Mouse (Mus musculus) thymus, postnatal 25 days (tissue): Measurements from ENCODE around the gene Slc41a3.
A peak's percentile ranks its signal among the peaks of the same experiment; 100 is the strongest.

Experiments
- DNase-seq: peaks from one replicate; pipeline ENCODE4 v3.0.0; 2022

Slc41a3 gene

GRCm38 (mm10) chr6:90598197-90598596 is 6.3 kb upstream of the Slc41a3 start:
- no peak for DNase-seq

- DNase-seq = no peak
Measured at GRCm38 (mm10) chr6:90600351-90600750, 4.2 kb upstream of the Slc41a3 start.

DNA sequence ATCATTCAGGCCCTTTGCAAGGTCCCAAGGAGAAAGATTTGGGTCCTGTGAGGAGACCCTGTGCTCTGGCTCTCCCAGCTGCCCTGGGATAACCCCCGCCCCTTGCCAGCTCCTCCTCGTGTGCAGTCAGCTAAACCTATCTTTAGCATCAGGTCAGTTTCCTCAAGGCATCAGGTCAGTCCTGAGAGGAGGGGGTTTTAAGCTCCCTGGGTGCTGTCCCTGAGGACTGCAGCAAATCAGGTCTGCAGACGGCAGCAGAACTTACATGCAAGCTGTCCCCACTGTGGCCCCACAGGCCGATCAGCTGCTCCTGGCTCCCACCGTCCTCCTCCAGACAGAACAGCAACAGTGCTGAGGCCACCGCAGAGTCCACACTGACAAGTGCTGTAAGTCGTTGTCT is 2.8 kb upstream of the Slc41a3 start:
- DNase-seq = no peak

DNA sequence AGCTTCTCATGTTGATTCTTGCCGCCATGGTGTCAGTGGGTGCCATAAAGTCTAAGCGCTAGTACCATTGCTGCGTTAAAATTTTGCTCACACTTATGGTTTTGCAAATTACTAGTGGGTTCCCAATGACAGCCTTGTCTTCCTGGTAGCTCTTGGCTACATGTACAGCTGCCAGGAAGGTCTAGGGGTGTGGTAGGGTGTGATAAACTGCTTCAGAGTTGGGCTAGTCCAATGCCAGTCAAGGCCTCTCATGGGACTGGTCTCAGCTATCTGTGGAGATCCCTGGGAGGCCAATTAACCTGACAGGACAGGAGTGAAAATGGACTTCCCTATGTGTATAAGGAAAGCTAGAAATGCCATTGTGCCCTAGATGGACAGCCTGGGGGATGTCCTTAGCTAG is 2.2 kb upstream of the Slc41a3 start:
- DNase-seq = no peak

DNA sequence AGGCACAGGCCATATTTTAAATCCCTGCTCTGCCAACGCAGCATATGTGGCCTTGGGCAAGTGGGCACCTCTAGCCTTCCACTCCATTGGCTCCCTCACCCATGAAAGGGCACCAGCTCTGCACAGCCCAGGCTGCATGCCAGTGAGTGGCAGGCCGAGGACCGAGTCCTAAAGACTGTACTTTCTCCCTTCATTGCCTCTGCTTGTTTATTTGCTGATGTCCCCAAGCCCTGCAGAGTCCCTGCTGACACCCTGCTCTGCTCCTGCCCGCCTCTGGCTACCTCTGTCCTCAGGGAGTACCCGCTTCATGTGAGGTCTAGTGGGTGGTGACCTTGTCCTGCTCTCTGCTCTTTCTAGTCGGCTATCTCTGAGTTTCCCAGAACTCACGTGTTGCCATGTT is 1.4 kb upstream of the Slc41a3 start:
- no peak for DNase-seq

GRCm38 (mm10) chr6:90604130-90604529 is 395 bp upstream of the Slc41a3 start:
- DNase-seq = peak; percentile 36

DNA sequence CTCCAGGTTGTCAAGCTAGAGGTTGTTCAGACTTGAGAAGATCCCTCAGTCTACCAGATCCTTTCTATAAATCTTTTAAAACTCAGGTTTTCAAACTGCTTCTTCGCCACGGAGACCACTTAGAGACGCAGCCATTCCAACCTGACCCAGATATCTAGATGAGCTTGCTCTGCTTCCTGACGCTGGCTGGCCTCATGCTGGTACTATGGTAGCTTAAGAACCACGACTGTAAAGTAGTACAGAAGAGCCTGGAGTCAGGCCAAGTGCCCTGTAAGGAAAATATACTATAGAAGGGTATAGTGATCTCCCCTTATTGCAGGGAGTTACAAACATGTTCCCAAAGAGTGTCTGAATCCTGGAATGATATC is 757 bp downstream of the Slc41a3 start:
- DNase-seq = no peak

- peak; percentile 78 for DNase-seq
Measured at GRCm38 (mm10) chr6:90606538-90606937, 2.0 kb downstream of the Slc41a3 start.

DNA sequence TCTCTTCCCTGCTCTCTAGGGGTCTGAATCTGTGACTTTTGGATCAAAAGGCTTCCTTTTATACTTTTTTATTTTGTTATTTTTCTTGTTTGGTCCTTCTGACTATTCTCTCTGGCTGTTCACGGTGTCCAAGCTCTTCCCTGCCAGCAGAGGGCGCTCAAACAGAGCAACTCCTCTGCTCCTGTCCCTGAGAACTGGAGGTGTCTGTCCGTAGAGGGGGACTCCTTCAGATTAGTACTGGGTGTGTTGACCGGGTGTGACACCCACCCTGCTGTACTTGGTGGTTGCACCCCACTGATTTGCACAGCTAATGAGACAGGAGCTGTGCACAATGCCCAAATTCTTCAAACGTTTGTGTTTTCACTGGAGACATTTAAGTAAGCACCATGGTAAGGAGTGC is 2.7 kb downstream of the Slc41a3 start:
- peak; percentile 70 for DNase-seq

DNA sequence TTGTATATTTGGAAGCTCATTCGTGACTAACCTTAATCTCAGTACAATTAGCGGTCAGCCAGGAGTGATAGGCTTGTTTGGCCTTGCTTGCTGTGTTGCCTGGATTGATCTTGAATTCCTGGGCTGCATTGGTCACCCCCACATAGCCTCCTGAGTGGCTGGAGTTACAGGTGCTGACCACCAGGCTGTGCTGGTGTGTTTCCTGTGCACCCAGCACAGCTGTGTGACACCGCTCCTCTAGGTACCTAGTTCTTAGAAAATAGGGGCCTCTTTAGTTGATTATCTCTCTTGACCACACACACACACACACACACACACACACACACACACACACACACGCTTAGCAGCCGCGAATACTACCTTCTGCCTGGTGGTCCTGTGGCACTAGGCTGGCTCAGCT is 3.7 kb downstream of the Slc41a3 start:
- no peak for DNase-seq

DNA sequence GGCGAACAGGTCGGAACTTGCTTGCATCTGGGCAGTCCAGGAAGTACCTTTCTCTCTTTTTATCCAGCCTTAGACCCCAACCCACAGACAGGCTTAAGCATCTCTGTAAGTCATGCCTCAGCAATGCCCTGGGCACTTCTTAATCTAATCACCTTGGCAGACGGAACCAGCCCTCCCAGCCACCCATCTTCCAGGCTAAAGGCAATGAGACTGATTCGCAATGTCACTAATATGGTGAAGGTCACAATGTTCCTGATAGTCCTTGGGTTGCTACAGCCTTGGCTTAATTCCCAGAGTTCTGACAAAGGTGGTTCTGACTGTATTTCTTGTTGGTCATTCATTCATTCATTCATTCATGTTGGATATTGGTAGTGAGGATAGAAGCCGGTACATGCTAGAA is 5.7 kb downstream of the Slc41a3 start:
- DNase-seq = no peak

GRCm38 (mm10) chr6:90613277-90613676 is 8.8 kb downstream of the Slc41a3 start:
- DNase-seq = no peak

- no peak for DNase-seq
Measured at GRCm38 (mm10) chr6:90615362-90615761, 10.8 kb downstream of the Slc41a3 start.

DNA sequence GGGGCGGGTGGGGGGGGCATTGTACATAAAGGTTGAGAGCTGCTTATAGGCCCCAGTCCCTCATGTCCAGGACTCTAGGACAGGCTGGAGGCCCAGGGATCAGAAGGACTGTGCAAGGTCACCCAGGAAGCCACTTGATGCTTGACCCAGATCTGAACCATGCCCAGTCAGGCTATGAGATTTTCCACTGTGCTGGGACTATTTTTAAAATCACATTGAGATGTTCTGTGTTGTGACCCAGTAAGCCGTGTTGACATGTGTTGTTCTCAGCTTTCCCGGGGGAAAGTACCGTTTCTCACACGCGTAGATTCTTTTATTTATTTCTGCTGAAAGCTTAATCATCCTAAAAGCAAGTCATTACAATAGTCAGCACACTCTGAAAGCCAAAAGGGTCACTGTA is 11.5 kb downstream of the Slc41a3 start:
- no peak for DNase-seq

- no peak for DNase-seq
Measured at GRCm38 (mm10) chr6:90616481-90616880, 12.0 kb downstream of the Slc41a3 start.

GRCm38 (mm10) chr6:90618274-90618673 is 13.7 kb downstream of the Slc41a3 start:
- DNase-seq = peak; percentile 77

- peak; percentile 39 for DNase-seq
Measured at GRCm38 (mm10) chr6:90618821-90619636, 14.5 kb downstream of the Slc41a3 start.

DNA sequence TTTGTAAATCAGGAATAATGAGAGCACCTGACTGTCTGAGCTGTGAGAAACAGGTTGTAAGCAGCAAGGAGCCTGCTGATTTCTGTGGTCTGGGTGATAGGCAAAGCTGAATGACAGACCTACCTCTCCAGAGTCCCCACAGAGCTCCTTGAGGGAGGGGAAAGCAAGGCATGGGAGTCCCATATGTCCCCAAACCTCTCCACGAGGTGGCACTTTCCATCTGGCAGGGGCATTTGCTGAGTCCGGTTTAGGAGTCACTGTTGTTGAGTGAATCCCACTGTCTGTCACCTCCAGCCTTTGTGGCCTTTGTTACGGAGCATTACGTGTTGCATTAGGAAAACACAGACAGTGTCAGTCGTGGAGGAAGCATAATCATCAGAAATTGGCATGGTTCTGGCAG is 15.4 kb downstream of the Slc41a3 start:
- DNase-seq = no peak

GRCm38 (mm10) chr6:90620791-90621583 is 16.5 kb downstream of the Slc41a3 start:
- DNase-seq = no peak

DNA sequence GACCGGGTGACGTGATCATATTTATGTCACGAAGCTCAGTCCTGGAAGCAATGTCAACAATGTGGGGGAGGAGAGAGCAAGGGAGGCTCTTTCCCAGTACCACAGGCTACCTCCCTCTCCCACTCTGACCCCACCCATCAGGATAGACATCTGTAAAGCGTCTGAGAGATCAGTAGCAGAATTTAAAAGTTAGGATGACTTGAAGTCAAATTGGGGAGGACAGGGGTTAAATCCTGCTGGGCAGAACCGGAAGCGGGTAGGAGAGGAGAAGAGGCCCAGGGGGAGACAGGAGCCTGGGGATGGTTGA is 17.0 kb downstream of the Slc41a3 start:
- no peak for DNase-seq

DNA sequence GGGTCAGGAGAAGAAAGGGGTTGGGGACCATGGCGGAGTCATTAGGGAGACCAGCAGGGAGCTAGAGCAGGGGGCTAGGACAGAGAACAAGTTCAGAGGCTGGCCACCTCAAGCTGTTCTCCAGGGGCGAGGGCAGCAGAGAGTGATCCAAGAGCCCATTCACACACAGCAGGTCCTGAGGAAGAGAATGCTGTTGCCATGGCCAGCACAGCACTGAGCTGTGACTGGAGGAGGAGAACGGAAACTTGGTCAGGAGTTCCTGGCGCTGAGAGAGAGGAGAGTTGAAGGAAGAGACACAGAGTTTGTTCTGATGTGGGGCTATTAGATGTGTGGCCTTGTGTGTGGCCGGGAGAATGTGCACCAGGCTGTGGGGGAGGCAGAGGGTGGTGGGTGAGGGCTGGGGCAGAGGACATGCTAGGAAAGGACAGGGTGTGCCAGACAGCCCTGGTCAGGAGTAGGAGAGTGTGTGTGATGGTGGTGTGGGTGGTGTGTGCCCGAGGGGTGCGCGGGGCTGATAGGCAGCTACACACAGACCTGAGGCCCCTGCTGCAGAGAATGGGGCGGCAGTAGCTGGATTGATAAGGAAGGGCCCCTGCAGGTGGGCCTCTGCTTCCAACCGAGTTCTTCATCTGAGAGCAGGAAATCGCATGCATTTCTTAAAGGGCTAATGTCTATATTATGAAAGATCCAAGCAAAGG is 18.4 kb downstream of the Slc41a3 start:
- DNase-seq = peak; percentile 19

DNA sequence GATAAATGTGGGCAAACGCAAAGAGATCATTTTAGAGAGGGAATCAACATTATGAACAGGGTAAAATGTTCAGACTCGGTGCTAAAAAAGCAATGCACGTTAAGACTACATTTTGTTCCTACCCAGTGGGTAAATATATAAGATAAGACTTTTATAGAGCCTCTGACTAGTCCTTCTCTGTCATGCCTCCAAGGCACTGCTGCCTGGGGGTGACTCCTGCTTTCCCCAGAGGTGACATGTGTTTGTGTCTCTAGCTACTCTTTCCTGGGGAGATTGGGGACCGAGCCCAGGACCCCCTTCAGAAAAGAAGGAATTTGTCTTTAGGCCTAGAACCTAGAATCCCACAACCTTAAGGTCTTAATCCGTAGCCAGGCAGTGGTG is 18.9 kb downstream of the Slc41a3 start:
- no peak for DNase-seq

- no peak for DNase-seq
Measured at GRCm38 (mm10) chr6:90624184-90624583, 19.7 kb downstream of the Slc41a3 start.

DNA sequence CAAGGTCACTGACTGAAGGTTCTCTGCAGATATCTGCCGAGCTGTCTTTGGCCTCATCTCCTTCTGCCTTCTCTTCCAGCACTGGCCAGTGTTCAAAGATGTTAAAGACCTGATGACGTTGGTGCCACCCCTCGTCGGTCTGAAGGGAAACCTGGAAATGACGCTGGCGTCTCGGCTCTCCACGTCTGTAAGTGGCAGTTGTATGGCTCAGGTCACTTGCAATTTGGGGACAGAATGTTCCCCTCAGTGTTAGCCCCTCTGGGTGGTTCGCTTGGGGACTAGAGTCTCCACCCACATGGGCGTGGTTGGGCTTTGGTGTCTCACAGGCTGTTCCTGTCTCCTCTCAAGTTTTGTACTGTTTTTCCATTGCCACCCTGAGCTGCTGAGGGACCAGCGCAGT is 20.2 kb downstream of the Slc41a3 start:
- no peak for DNase-seq
